Mouse (Mus musculus) forebrain, postnatal 0 days (tissue): ENCODE results near the gene Arid1a. TPM values are rescaled to one million over a fixed set of nuclear protein-coding genes. Genes with fewer than 3 reads are reported as not detected.

Experiments
- ATAC-seq: fragments of 200-750 bp; cut with Nextera tagmentation; 2 replicates; pipeline ENCODE4 v1.8.0; 2017; ENCODE audit warnings: mild to moderate bottlenecking, moderate library complexity
- DNase-seq: peaks from one replicate; pipeline ENCODE4 v3.0.0-alpha.2; 2015
- H3K27ac ChIP-seq: fragments of 300-500 bp; sonication (generic); 2 replicates; pipeline ENCODE4 v1.5.1; 2014; ENCODE audit warnings: low read depth, mild to moderate bottlenecking, antibody characterized with exemption, low read length, moderate library complexity, mixed read lengths
- H3K27me3 ChIP-seq: fragments of 300-500 bp; sonication (generic); 2 replicates; pipeline ENCODE4 v1.6.1; 2014; ENCODE audit warnings: mild to moderate bottlenecking, low read length, mixed read lengths; ENCODE audit not compliant: insufficient read depth
- H3K36me3 ChIP-seq: fragments of 300-500 bp; sonication (generic); 2 replicates; pipeline ENCODE4 v1.6.1; 2014; ENCODE audit warnings: mild to moderate bottlenecking, moderate library complexity; ENCODE audit not compliant: insufficient read depth
- H3K4me1 ChIP-seq: fragments of 300-500 bp; sonication (generic); 2 replicates; pipeline ENCODE4 v1.6.1; 2014; ENCODE audit warnings: antibody characterized with exemption; ENCODE audit not compliant: insufficient read depth
- H3K4me2 ChIP-seq: fragments of 300-500 bp; sonication (generic); 2 replicates; pipeline ENCODE4 v1.6.1; 2014; ENCODE audit warnings: low read depth, mild to moderate bottlenecking, moderate library complexity
- H3K4me3 ChIP-seq: fragments of 300-500 bp; sonication (generic); 2 replicates; pipeline ENCODE4 v1.5.1; 2014; ENCODE audit warnings: low read depth, low read length, mixed read lengths
- H3K9ac ChIP-seq: fragments of 300-500 bp; sonication (generic); 2 replicates; pipeline ENCODE4 v1.6.1; 2014; ENCODE audit warnings: mild to moderate bottlenecking
- H3K9me3 ChIP-seq: fragments of 300-500 bp; sonication (generic); 2 replicates; pipeline ENCODE4 v1.6.1; 2016; ENCODE audit warnings: low read length
- CTCF ChIP-seq: sonication (generic); IDR thresholded peaks from 2 replicates; pipeline ENCODE4 v1.5.1; 2016; ENCODE audit warnings: antibody characterized with exemption, control low read depth, low read depth
- WGBS: fragments of 180-500 bp; shearing (Covaris S2); extraction: QIAGEN DNeasy Blood & Tissue Kit; methylation state at CpG from one replicate; pipeline ENCODE4 v1.1.7; 2014; 5-methylcytosine and 5-hydroxymethylcytosine counted together
- polyA plus RNA-seq: library from polyadenylated mRNA; unstranded; fragments of >200 nt; fragmentation: Nextera tagmentation; extraction: Ambion mirVana; gene quantifications from 2 replicates; pipeline ENCODE4 v1.2.1, GENCODE M21; 2015
- total RNA-seq: library from RNA; depleted of rRNA; stranded (reverse); fragments of >200 nt; gene quantifications from 2 replicates; pipeline ENCODE4 v1.2.3, GENCODE M21; 2014

The Arid1a gene
- total and polyA plus RNA-seq, 2 experiments from 2014 or later = 19.3 to 51.0 TPM

- ATAC-seq (peak; percentile 95), DNase-seq (peak; percentile 91)
- Histone ChIP-seq H3K4me1 (peaks cover 40% of the 10 kb centered on the region), H3K27ac (peak overlapping the region; percentile 87), H3K9ac (peak overlapping the region; percentile 14), H3K9me3 (no peaks in the 10 kb centered on the region), H3K4me3 (peak overlapping the region; percentile 1; the same call in 1 of the 2 replicates), H3K36me3 (no peaks in the 10 kb centered on the region), H3K4me2 (peak overlapping the region; percentile 43), H3K27me3 (no peaks in the 10 kb centered on the region)
- 2% methylated on average over 16 of the region's 16 CpGs for WGBS
- TF ChIP-seq CTCF = no peak
These were observed 27.0 kb downstream of the Arid1a start for GRCm38 (mm10) chr4:133729541-133730093.

DNA sequence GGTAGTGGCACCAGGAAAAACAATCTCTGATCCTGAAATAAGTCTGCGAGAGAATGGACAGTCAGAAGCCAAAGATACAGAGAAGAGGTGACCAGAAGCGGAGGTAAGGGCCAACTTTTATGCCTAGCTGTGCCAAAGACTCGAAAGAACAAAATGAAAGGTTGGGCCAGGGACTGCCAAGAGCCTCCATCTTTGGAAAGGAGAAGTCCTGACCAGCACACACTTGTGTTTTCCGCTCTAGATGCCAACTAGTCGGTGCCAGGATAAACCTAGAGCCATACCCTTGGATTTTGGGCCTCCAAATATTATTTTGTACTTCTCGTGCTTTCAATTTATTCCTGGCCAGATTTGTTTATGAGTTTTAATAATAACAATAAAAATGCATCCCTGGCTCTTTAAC, 27.6 kb downstream of the Arid1a start:
- no peak overlapping the region for H3K9ac ChIP-seq
- DNase-seq (no peak), ATAC-seq (no peak)
- no peaks in the 10 kb centered on the region for H3K27me3 ChIP-seq
- H3K4me3 ChIP-seq = no peak overlapping the region
- no peaks in the 10 kb centered on the region for H3K9me3 ChIP-seq
- peak overlapping the region; percentile 43 for H3K4me2 ChIP-seq
- peak overlapping the region; percentile 87 for H3K27ac ChIP-seq
- peaks cover 40% of the 10 kb centered on the region for H3K4me1 ChIP-seq
- 27% methylated on average over 6 of the region's 6 CpGs for WGBS
- no peak for TF ChIP-seq CTCF
- H3K36me3 ChIP-seq = no peaks in the 10 kb centered on the region

DNA sequence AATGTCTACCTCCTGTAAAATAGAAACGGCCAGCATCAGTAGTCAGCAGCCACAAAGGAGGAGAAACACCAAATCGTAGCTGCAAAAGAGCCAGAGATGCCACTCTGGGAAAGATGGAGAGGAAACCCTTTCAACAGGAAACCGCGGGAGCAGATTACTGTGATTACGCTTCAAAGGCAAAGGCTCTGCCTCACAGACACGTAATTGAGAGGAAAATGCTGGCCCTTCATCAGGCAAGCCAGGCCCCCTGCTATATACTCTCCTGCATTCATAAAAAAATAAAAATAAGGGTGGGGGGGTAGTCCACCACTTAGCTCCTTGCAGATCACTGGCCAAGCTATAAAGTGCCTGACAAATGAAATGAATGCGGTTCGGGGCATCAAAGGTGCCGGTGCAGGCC, 28.3 kb downstream of the Arid1a start:
- Histone ChIP-seq H3K27ac (peak overlapping the region; percentile 87; the same call in 1 of the 2 replicates), H3K4me2 (peak overlapping the region; percentile 43), H3K4me3 (no peak overlapping the region), H3K9me3 (no peaks in the 10 kb centered on the region), H3K4me1 (peaks cover 40% of the 10 kb centered on the region), H3K9ac (0 out of 2 replicates have a peak overlapping the region, but pooled peaks have one; percentile 14), H3K36me3 (no peaks in the 10 kb centered on the region), H3K27me3 (no peaks in the 10 kb centered on the region)
- no peak for TF ChIP-seq CTCF
- 8% methylated on average over 9 of the region's 9 CpGs for WGBS
- ATAC-seq (no peak), DNase-seq (peak; percentile 22)

DNA sequence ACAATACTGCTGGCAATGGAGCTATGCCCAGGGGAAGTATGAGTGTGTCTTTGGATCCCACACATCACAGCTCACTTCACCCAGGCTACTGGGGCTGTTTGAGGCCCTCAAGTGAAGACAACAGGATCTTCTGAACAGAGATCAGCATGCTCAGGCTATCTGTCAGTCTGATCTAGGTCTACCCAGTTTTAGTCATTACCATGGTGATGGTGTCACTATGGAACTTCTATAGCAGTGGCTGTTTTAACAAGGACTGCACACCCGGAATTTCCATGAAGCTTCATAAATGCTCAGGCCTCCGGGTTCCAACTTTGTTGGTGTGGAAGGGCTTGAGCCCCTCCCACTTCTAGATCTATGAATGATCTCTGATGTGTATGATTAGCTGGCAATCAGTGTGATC, 30.9 kb downstream of the Arid1a start:
- H3K36me3 ChIP-seq = peaks cover 20% of the 10 kb centered on the region
- no peak for DNase-seq
- peaks cover 31% of the 10 kb centered on the region for H3K4me1 ChIP-seq
- no peak for ATAC-seq
- TF ChIP-seq CTCF = no peak
- H3K4me3 ChIP-seq = no peak overlapping the region
- WGBS = 73% methylated on average over 2 of the region's 2 CpGs
- no peak overlapping the region for H3K4me2 ChIP-seq
- H3K9ac ChIP-seq = no peak overlapping the region
- no peak overlapping the region for H3K27ac ChIP-seq
- H3K27me3 ChIP-seq = no peaks in the 10 kb centered on the region
- H3K9me3 ChIP-seq = no peaks in the 10 kb centered on the region

GRCm38 (mm10) chr4:133719791-133720190, 36.8 kb downstream of the Arid1a start:
- no peak overlapping the region for H3K27ac ChIP-seq
- no peak overlapping the region for H3K9ac ChIP-seq
- no peaks in the 10 kb centered on the region for H3K27me3 ChIP-seq
- ATAC-seq (no peak), DNase-seq (no peak)
- H3K4me3 ChIP-seq = no peak overlapping the region
- no peak overlapping the region for H3K4me2 ChIP-seq
- H3K4me1 ChIP-seq = no peaks in the 10 kb centered on the region
- peaks cover 56% of the 10 kb centered on the region for H3K36me3 ChIP-seq
- no peaks in the 10 kb centered on the region for H3K9me3 ChIP-seq
- no peak for TF ChIP-seq CTCF
- WGBS = 87% methylated on average over 3 of the region's 3 CpGs

DNA sequence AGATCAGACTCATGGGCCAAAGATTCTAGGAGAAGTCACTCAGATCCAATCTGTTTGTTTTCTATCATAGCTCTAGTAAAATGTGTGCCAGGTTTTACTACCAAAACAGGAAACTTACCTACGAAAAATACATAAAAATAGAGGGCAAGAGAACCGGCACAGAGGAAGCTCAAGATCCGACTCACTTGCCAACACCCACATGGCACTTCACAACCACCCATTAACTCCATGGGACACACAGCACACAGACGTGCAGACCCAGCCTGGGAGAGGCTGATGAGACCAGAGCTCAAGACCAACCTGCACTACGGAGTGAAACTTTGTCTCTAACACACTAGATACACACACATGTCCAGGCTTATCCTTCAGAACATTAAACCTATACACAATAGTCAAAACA, 43.8 kb downstream of the Arid1a start:
- Histone ChIP-seq H3K27me3 (no peaks in the 10 kb centered on the region), H3K4me1 (no peaks in the 10 kb centered on the region), H3K9ac (no peak overlapping the region), H3K4me2 (no peak overlapping the region), H3K27ac (no peak overlapping the region), H3K4me3 (no peak overlapping the region), H3K9me3 (no peaks in the 10 kb centered on the region), H3K36me3 (peaks cover 31% of the 10 kb centered on the region)
- no peak for ATAC-seq
- no peak for TF ChIP-seq CTCF
- DNase-seq = no peak
- WGBS = 79% methylated on average over 5 of the region's 5 CpGs

DNA sequence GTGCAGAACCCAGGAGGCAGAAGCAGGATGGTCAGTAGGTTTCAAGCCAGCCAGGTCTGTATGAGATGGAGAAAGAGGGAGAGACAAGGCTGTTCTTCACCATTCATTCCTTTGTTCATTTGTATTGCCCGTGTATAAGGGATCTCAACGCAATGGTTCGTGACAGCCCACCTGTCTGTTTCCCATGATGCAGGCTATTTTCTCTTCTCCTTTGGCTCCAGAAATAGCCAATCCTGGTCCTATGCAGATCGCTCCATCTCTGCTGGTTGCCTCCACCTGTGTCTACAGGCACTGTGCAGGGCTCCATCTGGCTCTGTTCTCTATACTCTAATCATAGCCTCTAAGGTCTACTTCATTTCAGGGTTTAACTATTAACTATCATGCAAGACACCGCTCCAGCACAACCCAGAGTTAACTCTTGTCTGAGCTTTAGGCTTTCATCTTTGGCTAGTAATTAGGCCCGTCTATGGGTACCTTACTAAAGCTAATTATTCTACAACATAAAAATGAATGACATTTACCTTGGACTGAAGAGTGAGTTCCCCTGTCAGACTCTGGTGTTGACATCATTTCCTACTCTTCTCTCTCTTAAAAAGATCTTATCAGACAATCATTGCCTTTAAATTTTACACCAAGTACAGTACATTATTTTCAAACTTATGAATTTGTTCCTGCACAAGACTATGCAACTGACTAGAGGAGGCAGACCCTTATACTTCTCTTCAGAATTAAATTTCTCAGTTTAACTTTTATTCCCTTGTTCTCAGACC, 45.1 kb downstream of the Arid1a start:
- Histone ChIP-seq H3K4me2 (no peak overlapping the region), H3K4me3 (no peak overlapping the region), H3K9me3 (no peaks in the 10 kb centered on the region), H3K27me3 (no peaks in the 10 kb centered on the region), H3K9ac (no peak overlapping the region), H3K27ac (no peak overlapping the region), H3K36me3 (peaks cover 30% of the 10 kb centered on the region), H3K4me1 (no peaks in the 10 kb centered on the region)
- 71% methylated on average over 6 of the region's 6 CpGs for WGBS
- no peak for TF ChIP-seq CTCF
- no peak for ATAC-seq
- DNase-seq = no peak
